In the genomic region with DNA sequence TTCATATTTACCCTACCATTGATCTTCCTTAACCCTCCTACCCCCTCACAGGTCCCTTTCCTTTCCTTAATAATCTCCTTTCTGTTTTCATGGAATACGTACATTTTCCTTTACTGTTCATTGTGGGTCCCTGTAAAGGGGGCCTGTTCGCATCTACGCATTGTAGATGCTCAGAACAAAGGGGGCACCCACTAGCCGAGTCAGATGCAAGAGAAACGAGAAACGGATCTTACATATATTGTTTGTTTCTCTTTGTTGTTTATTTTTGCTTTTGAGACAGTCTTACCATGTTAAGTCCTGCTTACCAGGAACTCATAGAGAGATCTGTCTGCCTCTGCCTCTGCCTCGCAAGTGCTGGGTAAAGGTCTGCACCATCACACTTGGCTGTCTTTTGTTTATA, we compare ENCODE assay signal across 8 mouse cellular contexts. TPM values are rescaled to one million over a fixed set of nuclear protein-coding genes. Genes with fewer than 3 reads are reported as not detected.
DNase-seq lines count a peak whose midpoint lies in the region; ATAC-seq and TF ChIP-seq lines count a peak whose summit lies in the region.

No protein-coding gene starts in this region.

- H3K27me3 ChIP-seq in heart, postnatal 0 days (ENCODE audit: control insufficient read depth, insufficient read depth, low read length): no peaks in the 10 kb centered on the region
- no peaks in the 10 kb centered on the region for H3K27me3 ChIP-seq in midbrain, embryonic 16.5 days (ENCODE audit: control insufficient read depth, insufficient read depth, low read depth, low read length)

- H3K27ac ChIP-seq in heart, postnatal 0 days (ENCODE audit: low read depth): no peak overlapping the region
- H3K27ac ChIP-seq in brown adipose tissue, adult 24 weeks (replicated peaks; ENCODE audit: low read depth, low read length): no peak overlapping the region
- H3K27ac ChIP-seq in midbrain, embryonic 16.5 days (ENCODE audit: low read length): no peak overlapping the region

- no peak for DNase-seq in heart, postnatal 0 days (ENCODE audit: low spot score)
- no peak for DNase-seq in heart, adult 9 months (ENCODE audit: low spot score in 2 of 2)
- peak; percentile 39 for DNase-seq in induced T-regulatory cell, adult 2 months (ENCODE audit: low read depth)
- no peak for DNase-seq in embryo, embryonic 10 days (ENCODE audit: low spot score)
- DNase-seq in gastrocnemius, postnatal 25 days: no peak
- DNase-seq in cerebellum, adult 9-10 months: no peak

- H3K36me3 ChIP-seq in heart, postnatal 0 days (replicated peaks; ENCODE audit: control insufficient read depth, insufficient read depth, low read length): peaks cover 4% of the 10 kb centered on the region; the same call in 1 of the 2 replicates
- no peaks in the 10 kb centered on the region for H3K36me3 ChIP-seq in midbrain, embryonic 16.5 days (ENCODE audit: control insufficient read depth, insufficient read depth, low read length)

- peak overlapping the region; percentile 91 for H3K4me3 ChIP-seq in heart, postnatal 0 days (ENCODE audit: low read depth, low read length)
- peak overlapping the region; percentile 38 for H3K4me3 ChIP-seq in brown adipose tissue, adult 24 weeks (ENCODE audit: insufficient read depth, low read depth, low read length)
- peak overlapping the region; percentile 96 for H3K4me3 ChIP-seq in midbrain, embryonic 16.5 days (ENCODE audit: low read depth, low read length)

- peak overlapping the region; percentile 96 for H3K9ac ChIP-seq in heart, postnatal 0 days (replicated peaks; ENCODE audit: low read depth, low read length)
- H3K9ac ChIP-seq in midbrain, embryonic 16.5 days (ENCODE audit: low read depth, low read length): peak overlapping the region; percentile 95

- peak overlapping the region; percentile 85 for H3K4me2 ChIP-seq in heart, postnatal 0 days (ENCODE audit: low read depth, low read length)
- H3K4me2 ChIP-seq in midbrain, embryonic 16.5 days (ENCODE audit: low read length): peak overlapping the region; percentile 94

- WGBS in heart, postnatal 0 days: 48% methylated on average over 7 of the region's 7 CpGs
- WGBS in midbrain, embryonic 16.5 days: 23% methylated on average over 7 of the region's 7 CpGs

- TF ChIP-seq EP300 in heart, postnatal 0 days (IDR thresholded peaks at IDR 0.05; ENCODE audit: low read depth): no peak

- no peak for TF ChIP-seq CTCF in heart, postnatal 0 days (IDR thresholded peaks at IDR 0.05; ENCODE audit: low read depth)

- H3K9me3 ChIP-seq in heart, postnatal 0 days (replicated peaks; ENCODE audit: control insufficient read depth, low read length): no peaks in the 10 kb centered on the region
- H3K9me3 ChIP-seq in midbrain, embryonic 16.5 days (replicated peaks; ENCODE audit: control insufficient read depth, low read length, poor library complexity, severe bottlenecking): no peaks in the 10 kb centered on the region

- peaks cover 14% of the 10 kb centered on the region for H3K4me1 ChIP-seq in heart, postnatal 0 days (ENCODE audit: control insufficient read depth, insufficient read depth)
- H3K4me1 ChIP-seq in brown adipose tissue, adult 24 weeks (ENCODE audit: control insufficient read depth, insufficient read depth, insufficient read length, low read length): no peaks in the 10 kb centered on the region; the same call in none of the 2 replicates
- H3K4me1 ChIP-seq in midbrain, embryonic 16.5 days (ENCODE audit: control insufficient read depth, insufficient read depth, low read length): peaks cover 20% of the 10 kb centered on the region

- ATAC-seq in heart, postnatal 0 days (ENCODE audit: insufficient read depth, low read depth): no peak
- ATAC-seq in midbrain, embryonic 16.5 days: no peak

RNA-seq across cellular contexts. Expression of a gene that starts 1.4 kb away (rescaled TPM):
- 32.0 and 73.4 TPM in 2 replicates for total RNA-seq in heart, postnatal 0 days (2014; rRNA removed; ENCODE audit: low replicate concordance)
- polyA plus RNA-seq in heart, postnatal 0 days (2015; fragmentation: Nextera tagmentation; extraction: Ambion mirVana): 77.5 and 89.2 TPM in 2 replicates
- 60.4 and 66.6 TPM in 2 replicates for polyA plus RNA-seq in brown adipose tissue, adult 24 weeks (2012; ENCODE audit: insufficient read depth, insufficient read length, missing spikeins)
- 89.7 and 106 TPM in 2 replicates for polyA plus RNA-seq in midbrain, embryonic 16.5 days (2015; fragmentation: Nextera tagmentation; extraction: Ambion mirVana)
- 10 to 100 TPM; 24.2 to 34.7 TPM for total RNA-seq in gastrocnemius, postnatal 25 days (2021)

Comparison
In these comparisons a context has a peak if more than half of its experiments do, and no peak if none do; other contexts are left out.
1. H3K4me3 ChIP-seq: peak in every context shown above with its lines; median percentile 96 in midbrain, embryonic 16.5 days; 91 in heart, postnatal 0 days; 38 in brown adipose tissue, adult 24 weeks.